Mouse (Mus musculus) liver, embryonic 11.5 days (tissue): ENCODE data around the gene Ankrd28. TPM values are rescaled to one million over a fixed set of nuclear protein-coding genes. Genes with fewer than 3 reads are reported as not detected.
A peak's percentile ranks its signal among the peaks of the same experiment; 100 is the strongest.

ENCODE experiments used
- ATAC-seq: fragments of 200-750 bp; cut with Nextera tagmentation; replicated peaks from 2 replicates; pipeline ENCODE4 v1.8.0; 2017; ENCODE audit warnings: moderate number of reproducible peaks, mild to moderate bottlenecking, moderate TSS enrichment, moderate library complexity; ENCODE audit not compliant: low FRiP score
- DNase-seq: peaks from one replicate; pipeline ENCODE4 v3.0.0-alpha.2; 2017; ENCODE audit warnings: low spot score
- H3K27ac ChIP-seq: fragments of 300-500 bp; sonication (generic); 2 replicates; pipeline ENCODE4 v1.5.1; 2014; ENCODE audit warnings: mild to moderate bottlenecking, low read depth, low read length, control low read depth
- H3K27me3 ChIP-seq: fragments of 300-500 bp; sonication (generic); replicated peaks from 2 replicates; pipeline ENCODE4 v1.6.1; 2014; ENCODE audit warnings: low read length, mixed read lengths; ENCODE audit not compliant: control insufficient read depth, insufficient read depth
- H3K36me3 ChIP-seq: fragments of 300-500 bp; sonication (generic); 2 replicates; pipeline ENCODE4 v1.6.1; 2014; ENCODE audit warnings: mild to moderate bottlenecking, low read length, moderate library complexity, mixed read lengths; ENCODE audit not compliant: control insufficient read depth, insufficient read depth
- H3K4me1 ChIP-seq: fragments of 300-500 bp; sonication (generic); replicated peaks from 2 replicates; pipeline ENCODE4 v1.6.1; 2014; ENCODE audit warnings: low read length, mixed read lengths; ENCODE audit not compliant: control insufficient read depth, insufficient read depth
- H3K4me2 ChIP-seq: fragments of 300-500 bp; sonication (generic); 2 replicates; pipeline ENCODE4 v1.6.1; 2014; ENCODE audit warnings: mild to moderate bottlenecking, control low read depth, moderate library complexity
- H3K4me3 ChIP-seq: fragments of 300-500 bp; sonication (generic); 2 replicates; pipeline ENCODE4 v1.5.1; 2014; ENCODE audit warnings: low read depth, low read length, control low read depth
- H3K9ac ChIP-seq: fragments of 300-500 bp; sonication (generic); 2 replicates; pipeline ENCODE4 v1.6.1; 2014; ENCODE audit warnings: low read depth, low read length, control low read depth
- H3K9me3 ChIP-seq: fragments of 300-500 bp; sonication (generic); 2 replicates; pipeline ENCODE4 v1.6.1; 2016; ENCODE audit warnings: low read length, inconsistent platforms, mixed read lengths; ENCODE audit not compliant: control insufficient read depth
- WGBS: fragments of 180-500 bp; shearing (Covaris S2); extraction: QIAGEN DNeasy Blood & Tissue Kit; methylation state at CpG from one replicate; pipeline ENCODE4 v1.1.7; 2014; 5-methylcytosine and 5-hydroxymethylcytosine counted together
- polyA plus RNA-seq: library from polyadenylated mRNA; unstranded; fragments of >200 nt; fragmentation: Nextera tagmentation; extraction: Ambion mirVana; gene quantifications from 2 replicates; pipeline ENCODE4 v1.2.1, GENCODE M21; 2014

Gene Ankrd28
- polyA plus RNA-seq, 1 experiment from 2014 or later: 8.5 TPM

DNA sequence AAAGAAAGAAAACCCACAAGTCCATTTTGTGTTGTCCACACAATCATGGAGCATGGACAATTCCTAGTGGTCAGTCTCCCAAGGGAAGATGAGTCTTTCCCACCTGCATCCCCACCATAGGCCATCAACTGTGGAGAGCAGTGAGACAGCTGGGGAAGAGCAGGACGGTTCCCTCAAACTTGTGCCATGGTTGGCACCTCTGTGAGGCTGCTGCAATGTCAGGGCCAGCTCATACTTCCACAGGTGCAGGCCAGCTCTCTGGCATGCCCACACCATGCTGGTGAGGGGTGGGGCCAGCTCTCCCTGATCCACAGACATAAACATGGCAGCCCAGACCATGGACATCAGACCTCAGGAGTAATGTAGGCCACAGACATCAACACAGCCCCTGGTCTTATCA lies 144.2 kb downstream of the Ankrd28 start:
- H3K4me1 ChIP-seq: peaks cover 7% of the 10 kb centered on the region; the same call in 1 of the 2 replicates
- ATAC-seq (no peak), DNase-seq (no peak)
- no peak overlapping the region for H3K9ac ChIP-seq
- no peak overlapping the region for H3K4me2 ChIP-seq
- H3K27me3 ChIP-seq: no peaks in the 10 kb centered on the region
- no peak overlapping the region for H3K27ac ChIP-seq
- H3K36me3 ChIP-seq: no peaks in the 10 kb centered on the region
- H3K4me3 ChIP-seq: no peak overlapping the region
- H3K9me3 ChIP-seq: no peaks in the 10 kb centered on the region
- 78% methylated on average over 1 of the region's 1 CpGs for WGBS

DNA sequence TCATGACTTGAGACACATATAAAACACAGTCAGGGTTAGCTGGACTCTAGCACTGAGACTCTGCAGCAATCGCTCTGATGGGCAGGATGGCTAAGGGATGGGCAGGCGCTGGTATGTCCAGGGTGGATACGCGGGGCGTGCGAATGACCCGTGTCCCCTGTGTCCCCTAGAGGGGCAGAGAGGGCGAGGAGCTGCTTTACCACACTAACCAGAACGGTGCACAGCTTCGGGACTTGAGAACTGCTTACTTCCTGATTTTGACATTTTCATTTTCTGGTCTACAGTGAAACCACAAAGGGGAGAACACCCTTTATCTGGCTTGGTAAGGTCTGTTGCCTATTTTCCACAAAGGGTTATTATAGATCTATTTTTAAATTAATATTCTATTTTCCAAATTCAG lies 144.8 kb downstream of the Ankrd28 start:
- Histone ChIP-seq H3K27ac (peak overlapping the region; percentile 29; the same call in 1 of the 2 replicates), H3K4me2 (peak overlapping the region; percentile 34), H3K9ac (no peak overlapping the region; the same call in 1 of the 2 replicates), H3K9me3 (no peaks in the 10 kb centered on the region), H3K27me3 (no peaks in the 10 kb centered on the region), H3K4me1 (peaks cover 7% of the 10 kb centered on the region; the same call in 1 of the 2 replicates), H3K36me3 (no peaks in the 10 kb centered on the region), H3K4me3 (no peak overlapping the region)
- no peak for ATAC-seq
- whole genome bisulfite sequencing: 52% methylated on average over 10 of the region's 10 CpGs
- no peak for DNase-seq

DNA sequence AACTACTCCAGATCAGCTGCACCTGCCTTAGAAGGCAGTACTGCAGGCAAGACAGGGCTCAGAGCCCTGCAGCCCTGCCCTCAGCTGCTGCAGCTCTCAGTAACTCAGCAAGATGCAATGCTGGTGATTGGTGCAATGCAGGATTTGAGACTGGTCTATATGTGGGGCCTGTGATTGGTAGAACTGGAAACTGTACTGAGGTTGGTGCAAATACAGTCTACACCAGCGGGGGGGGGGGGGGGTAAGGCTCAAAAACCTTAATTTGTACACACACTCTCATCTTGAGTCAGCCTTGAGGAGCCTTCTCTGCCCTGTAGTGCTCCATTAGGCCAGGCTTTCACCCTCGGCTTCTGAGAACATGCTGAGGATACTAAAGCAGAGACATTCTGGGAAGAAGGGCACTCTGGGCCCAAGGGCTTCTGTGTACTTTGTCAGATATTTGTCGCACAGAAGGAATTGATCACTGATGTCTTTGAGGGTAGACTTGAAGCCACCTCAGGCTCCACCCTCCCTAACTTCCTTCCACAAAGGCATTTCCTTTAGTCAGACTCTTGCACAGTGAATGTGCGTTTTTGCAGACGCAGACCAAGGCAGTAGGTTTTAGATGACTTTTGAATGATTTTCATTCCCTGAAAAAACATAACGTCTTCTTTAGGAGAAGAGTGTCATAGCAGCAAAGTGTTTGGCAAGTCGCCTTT lies 146.0 kb downstream of the Ankrd28 start:
- DNase-seq: no peak
- Histone ChIP-seq H3K9me3 (no peaks in the 10 kb centered on the region), H3K4me1 (peaks cover 7% of the 10 kb centered on the region; the same call in 1 of the 2 replicates), H3K4me2 (no peak overlapping the region), H3K27ac (no peak overlapping the region; the same call in 1 of the 2 replicates), H3K9ac (no peak overlapping the region), H3K36me3 (no peaks in the 10 kb centered on the region), H3K27me3 (no peaks in the 10 kb centered on the region), H3K4me3 (no peak overlapping the region)
- ATAC-seq: no peak
- WGBS: 45% methylated on average over 7 of the region's 7 CpGs

DNA sequence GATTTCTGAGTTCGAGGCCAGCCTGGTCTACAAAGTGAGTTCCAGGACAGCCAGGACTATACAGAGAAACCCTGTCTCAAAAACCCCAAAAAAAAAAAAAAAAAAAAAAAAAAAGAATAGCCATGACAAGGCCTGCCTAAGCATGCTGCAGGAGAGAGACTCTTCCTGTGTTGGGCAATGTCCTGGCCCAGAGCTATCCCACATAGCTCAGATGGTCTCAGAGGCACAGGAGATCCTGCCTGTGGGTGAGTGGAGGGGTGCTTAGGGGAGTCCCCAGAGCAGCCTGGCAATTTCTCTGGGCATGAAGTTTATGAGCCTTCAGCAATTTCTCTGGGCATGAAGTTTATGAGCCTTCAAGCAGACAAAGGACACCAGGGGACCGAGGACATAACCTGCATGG lies 146.8 kb downstream of the Ankrd28 start:
- no peak overlapping the region for H3K9ac ChIP-seq
- H3K4me1 ChIP-seq: peaks cover 7% of the 10 kb centered on the region; the same call in 1 of the 2 replicates
- ATAC-seq: no peak
- 84% methylated on average over 2 of the region's 2 CpGs for WGBS
- H3K4me2 ChIP-seq: no peak overlapping the region
- no peaks in the 10 kb centered on the region for H3K9me3 ChIP-seq
- no peak for DNase-seq
- no peak overlapping the region for H3K27ac ChIP-seq
- no peak overlapping the region for H3K4me3 ChIP-seq
- no peaks in the 10 kb centered on the region for H3K27me3 ChIP-seq
- H3K36me3 ChIP-seq: no peaks in the 10 kb centered on the region

DNA sequence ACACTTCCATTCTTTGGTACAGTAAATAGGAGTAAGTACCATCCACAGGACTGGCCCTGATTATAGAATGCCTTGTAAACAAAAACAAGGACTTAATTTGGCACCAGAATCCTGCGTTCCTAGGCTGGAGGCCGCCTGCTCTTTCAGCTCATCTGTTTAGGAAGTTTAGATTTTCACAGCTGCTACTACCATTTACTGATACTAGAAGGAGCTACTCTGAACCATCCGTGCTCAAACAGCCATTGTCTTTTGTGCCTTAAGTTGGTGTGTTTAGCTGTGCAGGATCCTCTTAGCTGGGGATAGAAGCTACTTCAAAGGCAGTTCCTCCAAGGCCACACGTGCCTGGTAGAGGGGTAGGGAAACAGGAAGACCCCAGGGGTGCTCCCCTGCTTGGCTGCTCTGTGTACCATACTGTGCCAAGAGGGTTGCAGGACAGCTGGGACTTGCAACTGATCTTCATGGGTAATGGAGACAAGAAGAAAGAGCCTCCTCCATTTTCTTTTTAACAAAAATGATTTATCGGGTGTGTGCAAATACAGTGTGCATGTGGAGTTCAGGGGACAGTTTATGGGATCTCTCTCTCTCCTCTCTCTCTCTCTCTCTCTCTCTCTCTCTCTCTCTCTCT lies 148.4 kb downstream of the Ankrd28 start:
- H3K27me3 ChIP-seq: no peaks in the 10 kb centered on the region
- peaks cover 7% of the 10 kb centered on the region; the same call in 1 of the 2 replicates for H3K4me1 ChIP-seq
- H3K4me2 ChIP-seq: no peak overlapping the region
- WGBS: 54% methylated on average over 5 of the region's 5 CpGs
- H3K9me3 ChIP-seq: no peaks in the 10 kb centered on the region
- ATAC-seq (no peak), DNase-seq (no peak)
- no peak overlapping the region for H3K4me3 ChIP-seq
- H3K36me3 ChIP-seq: no peaks in the 10 kb centered on the region
- H3K9ac ChIP-seq: no peak overlapping the region
- H3K27ac ChIP-seq: no peak overlapping the region

DNA sequence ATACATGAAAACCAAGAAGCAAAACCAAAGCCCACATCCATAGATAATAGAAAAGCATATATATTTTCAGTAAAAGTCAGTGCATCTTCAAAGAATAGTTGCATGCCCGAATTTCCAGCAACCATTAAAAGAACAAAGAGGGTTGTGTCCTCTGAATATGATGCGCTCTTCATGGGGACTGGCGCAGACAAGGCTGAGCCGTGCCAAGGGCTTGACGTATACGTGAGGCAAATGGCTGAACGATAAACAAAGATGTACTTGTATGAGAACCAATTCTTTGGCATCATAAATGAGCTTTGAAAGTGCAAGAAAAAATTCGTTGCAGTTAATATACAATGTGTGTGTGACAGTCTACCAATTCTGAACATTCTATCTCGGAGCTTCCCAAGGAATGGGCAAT lies 149.2 kb downstream of the Ankrd28 start:
- no peaks in the 10 kb centered on the region for H3K9me3 ChIP-seq
- no peak overlapping the region for H3K4me2 ChIP-seq
- H3K4me3 ChIP-seq: no peak overlapping the region
- no peaks in the 10 kb centered on the region for H3K36me3 ChIP-seq
- WGBS: 87% methylated on average over 9 of the region's 9 CpGs
- DNase-seq (no peak), ATAC-seq (no peak)
- H3K4me1 ChIP-seq: peaks cover 7% of the 10 kb centered on the region; the same call in 1 of the 2 replicates
- H3K27me3 ChIP-seq: no peaks in the 10 kb centered on the region
- H3K9ac ChIP-seq: no peak overlapping the region
- H3K27ac ChIP-seq: no peak overlapping the region

DNA sequence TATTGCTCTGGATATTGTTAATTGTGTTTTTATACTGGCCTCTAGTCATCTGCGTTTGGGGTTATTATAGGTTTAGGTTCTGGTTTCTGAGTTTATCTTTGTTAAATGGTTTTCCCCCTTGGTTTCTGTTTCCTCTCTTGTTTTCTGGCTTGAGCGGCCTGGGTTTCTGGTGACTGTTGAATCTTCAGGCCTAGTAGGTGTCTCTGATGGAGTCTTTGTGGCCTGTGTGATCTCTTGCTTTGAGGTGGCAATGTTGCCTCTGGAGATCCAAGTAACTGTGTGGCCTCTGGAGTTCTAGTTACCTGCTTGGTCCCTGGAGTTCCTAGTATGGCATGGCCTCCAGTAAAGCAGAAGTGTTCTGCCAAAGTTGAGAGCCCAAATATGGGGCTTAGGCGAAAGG lies 149.8 kb downstream of the Ankrd28 start:
- H3K4me3 ChIP-seq: no peak overlapping the region
- no peaks in the 10 kb centered on the region for H3K36me3 ChIP-seq
- no peak overlapping the region for H3K4me2 ChIP-seq
- H3K9me3 ChIP-seq: no peaks in the 10 kb centered on the region
- DNase-seq: no peak
- H3K27me3 ChIP-seq: no peaks in the 10 kb centered on the region
- H3K9ac ChIP-seq: no peak overlapping the region
- peaks cover 7% of the 10 kb centered on the region; the same call in 1 of the 2 replicates for H3K4me1 ChIP-seq
- ATAC-seq: no peak
- WGBS: 72% methylated on average over 3 of the region's 3 CpGs
- no peak overlapping the region for H3K27ac ChIP-seq

DNA sequence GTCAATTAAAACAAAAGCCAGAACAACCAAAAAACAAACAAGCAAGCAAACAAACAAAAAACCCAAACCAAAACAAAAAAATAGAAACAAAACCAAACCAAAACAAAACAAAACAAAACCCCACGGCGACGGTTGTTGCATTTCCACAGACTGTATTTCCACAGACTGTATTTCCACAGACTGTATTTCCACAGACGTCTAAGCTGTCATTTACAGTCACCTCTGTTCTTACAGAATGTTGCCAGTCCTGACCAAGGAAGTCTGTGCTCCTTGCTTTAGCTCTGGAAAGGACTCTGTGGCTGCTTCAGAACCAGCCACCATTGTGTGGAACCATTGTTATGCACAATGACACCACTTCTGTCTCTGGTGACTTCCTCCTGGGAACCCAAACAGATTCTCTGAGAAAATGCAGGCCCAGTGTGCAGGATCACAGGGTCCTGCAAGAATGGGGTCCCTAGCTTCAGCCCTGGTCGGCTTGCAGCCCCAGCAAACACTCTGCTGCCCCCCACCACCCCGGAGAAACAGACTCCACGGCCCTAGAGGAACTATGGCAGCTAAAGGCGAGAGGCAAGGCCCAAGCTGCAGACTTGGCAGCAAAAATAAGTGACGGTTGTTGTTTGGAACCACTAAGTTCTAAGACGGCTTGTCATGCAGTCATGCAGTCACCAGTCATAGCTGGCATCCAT lies 158.7 kb downstream of the Ankrd28 start:
- H3K4me2 ChIP-seq: no peak overlapping the region
- no peaks in the 10 kb centered on the region; the same call in 1 of the 2 replicates for H3K4me1 ChIP-seq
- DNase-seq (peak; percentile 21), ATAC-seq (no peak)
- H3K27me3 ChIP-seq: no peaks in the 10 kb centered on the region
- 71% methylated on average over 10 of the region's 10 CpGs for WGBS
- no peak overlapping the region for H3K9ac ChIP-seq
- H3K36me3 ChIP-seq: peaks cover 4% of the 10 kb centered on the region; the same call in 1 of the 2 replicates
- no peaks in the 10 kb centered on the region for H3K9me3 ChIP-seq
- H3K4me3 ChIP-seq: no peak overlapping the region
- no peak overlapping the region for H3K27ac ChIP-seq
